Mouse (Mus musculus): ENCODE data around the gene Clcnkb.

GRCm38 (mm10) chr4:141419398-141420191 lies 3.8 kb upstream of the Clcnkb start:
- TF ChIP-seq CTCF (IDR thresholded peaks at IDR 0.05; ENCODE audit: low read depth, low read length) (no peak), POLR2A (IDR thresholded peaks at IDR 0.05; ENCODE audit: insufficient read depth, low read length) (no peak), EP300 (IDR thresholded peaks at IDR 0.05; ENCODE audit: insufficient read depth, low read depth, low read length) (no peak)
